Mouse (Mus musculus) neural tube, embryonic 13.5 days (tissue): ENCODE measurements around the gene Arsk. TPM values are rescaled to one million over a fixed set of nuclear protein-coding genes. Genes with fewer than 3 reads are reported as not detected.

ENCODE experiments used
- ATAC-seq: fragments of 200-750 bp; cut with Nextera tagmentation; 2 replicates; pipeline ENCODE4 v1.8.0; 2017; ENCODE audit warnings: low read depth, mild to moderate bottlenecking, moderate TSS enrichment, moderate library complexity
- H3K27ac ChIP-seq: fragments of 300-500 bp; sonication (generic); replicated peaks from 2 replicates; pipeline ENCODE4 v1.5.1; 2015; ENCODE audit warnings: moderate library complexity, mild to moderate bottlenecking, inconsistent platforms
- H3K27me3 ChIP-seq: fragments of 300-500 bp; sonication (generic); 2 replicates; pipeline ENCODE4 v1.6.1; 2015; ENCODE audit warnings: mild to moderate bottlenecking, inconsistent platforms
- H3K36me3 ChIP-seq: fragments of 300-500 bp; sonication (generic); 2 replicates; pipeline ENCODE4 v1.6.1; 2015; ENCODE audit warnings: mild to moderate bottlenecking, inconsistent platforms
- H3K4me1 ChIP-seq: fragments of 300-500 bp; sonication (generic); replicated peaks from 2 replicates; pipeline ENCODE4 v1.6.1; 2015; ENCODE audit warnings: inconsistent platforms
- H3K4me2 ChIP-seq: fragments of 300-500 bp; sonication (generic); 2 replicates; pipeline ENCODE4 v1.6.1; 2015; ENCODE audit warnings: inconsistent platforms, mild to moderate bottlenecking, moderate library complexity
- H3K4me3 ChIP-seq: fragments of 300-500 bp; sonication (generic); 2 replicates; pipeline ENCODE4 v1.5.1; 2015; ENCODE audit warnings: mild to moderate bottlenecking, inconsistent platforms
- H3K9ac ChIP-seq: fragments of 300-500 bp; sonication (generic); 2 replicates; pipeline ENCODE4 v1.6.1; 2015; ENCODE audit warnings: moderate library complexity, mild to moderate bottlenecking, inconsistent platforms
- H3K9me3 ChIP-seq: fragments of 300-500 bp; sonication (generic); 2 replicates; pipeline ENCODE4 v1.6.1; 2016; ENCODE audit warnings: inconsistent platforms
- WGBS: fragments of 180-500 bp; shearing (Covaris S2); methylation state at CpG from one replicate; pipeline ENCODE4 v1.1.7; 2015; 5-methylcytosine and 5-hydroxymethylcytosine counted together
- polyA plus RNA-seq: library from polyadenylated mRNA; unstranded; fragments of >200 nt; fragmentation: Nextera tagmentation; extraction: Ambion mirVana; gene quantifications from 2 replicates; pipeline ENCODE4 v1.2.1, GENCODE M21; 2015

The Arsk gene
- polyA plus RNA-seq, 1 experiment from 2014 or later, result 4.0 TPM

- 93% methylated on average over 3 of the region's 3 CpGs for WGBS
These were observed 35.9 kb downstream of the Arsk start for GRCm38 (mm10) chr13:76062569-76062968.

GRCm38 (mm10) chr13:76062126-76062525, 36.3 kb downstream of the Arsk start:
- H3K4me2 ChIP-seq, result no peak overlapping the region
- H3K27ac ChIP-seq, result no peak overlapping the region
- no peak overlapping the region for H3K9ac ChIP-seq
- H3K4me3 ChIP-seq, result no peak overlapping the region
- 90% methylated on average over 3 of the region's 3 CpGs for WGBS
- ATAC-seq, result no peak
- H3K4me1 ChIP-seq, result no peaks in the 10 kb centered on the region
- 0 out of 2 replicates have a peak, but pooled peaks cover 10% of the 10 kb centered on the region for H3K36me3 ChIP-seq
- no peaks in the 10 kb centered on the region for H3K9me3 ChIP-seq
- peaks cover 15% of the 10 kb centered on the region for H3K27me3 ChIP-seq

More at GRCm38 (mm10) chr13:76062569-76062968, 35.9 kb downstream of the Arsk start:
- Histone ChIP-seq H3K4me2 (no peak overlapping the region), H3K36me3 (0 out of 2 replicates have a peak, but pooled peaks cover 10% of the 10 kb centered on the region), H3K4me3 (no peak overlapping the region), H3K27ac (no peak overlapping the region), H3K9me3 (no peaks in the 10 kb centered on the region), H3K27me3 (peaks cover 10% of the 10 kb centered on the region), H3K9ac (no peak overlapping the region), H3K4me1 (no peaks in the 10 kb centered on the region)
- ATAC-seq, result no peak

- no peak overlapping the region for H3K27ac ChIP-seq
- no peak overlapping the region for H3K9ac ChIP-seq
- peaks cover 19% of the 10 kb centered on the region for H3K4me1 ChIP-seq
- H3K36me3 ChIP-seq, result 0 out of 2 replicates have a peak, but pooled peaks cover 5% of the 10 kb centered on the region
- no peak overlapping the region for H3K4me3 ChIP-seq
- no peaks in the 10 kb centered on the region for H3K9me3 ChIP-seq
- no peak overlapping the region for H3K4me2 ChIP-seq
- WGBS, result 96% methylated on average over 4 of the region's 4 CpGs
- ATAC-seq, result no peak
- peaks cover 39% of the 10 kb centered on the region for H3K27me3 ChIP-seq
These were observed 38.9 kb downstream of the Arsk start for GRCm38 (mm10) chr13:76059591-76059990.

DNA sequence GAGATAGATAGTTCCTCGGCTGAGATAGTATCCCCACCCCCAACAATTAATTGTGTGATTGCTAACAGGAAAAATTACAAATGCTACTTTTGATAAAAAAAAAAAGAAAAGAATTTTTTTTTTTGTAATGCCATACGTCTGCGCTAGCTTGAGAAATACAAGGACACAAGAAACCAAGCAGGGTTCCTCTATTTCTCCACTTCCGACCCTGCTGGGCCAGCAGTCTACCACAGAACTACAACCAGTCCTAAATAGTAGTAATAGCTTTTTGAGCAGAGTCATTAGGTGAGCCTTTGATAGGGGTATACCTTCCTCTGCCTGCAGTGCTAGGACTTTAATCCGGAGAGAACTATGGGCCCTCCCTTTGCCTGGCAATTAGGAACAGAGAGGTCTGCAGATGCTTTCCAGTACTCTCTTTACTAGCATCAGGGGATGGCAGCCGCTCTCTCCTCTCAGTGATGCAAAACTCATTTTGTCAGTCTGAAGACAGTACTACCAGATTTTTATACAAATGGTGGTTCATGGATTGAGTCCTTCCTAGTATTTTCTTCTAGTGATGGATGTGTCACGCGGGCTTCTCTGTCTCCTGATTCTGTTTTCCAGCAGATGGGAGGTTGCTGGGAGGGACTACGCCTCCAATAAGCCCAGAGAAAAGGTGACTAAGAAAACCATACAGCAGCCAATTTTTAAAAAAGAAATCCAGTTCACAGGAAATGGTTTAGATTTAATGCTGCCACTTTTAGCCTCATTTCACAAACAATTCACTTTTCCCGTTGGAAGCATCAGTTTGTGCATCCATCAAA, 41.0 kb downstream of the Arsk start:
- WGBS, result 63% methylated on average over 10 of the region's 10 CpGs
- Histone ChIP-seq H3K27me3 (peaks cover 54% of the 10 kb centered on the region), H3K27ac (no peak overlapping the region), H3K4me3 (no peak overlapping the region), H3K36me3 (0 out of 2 replicates have a peak, but pooled peaks cover 2% of the 10 kb centered on the region), H3K9me3 (no peaks in the 10 kb centered on the region), H3K9ac (no peak overlapping the region), H3K4me1 (peaks cover 19% of the 10 kb centered on the region), H3K4me2 (peak overlapping the region; percentile 99)
- ATAC-seq, result no peak

GRCm38 (mm10) chr13:76056896-76057266, 41.6 kb downstream of the Arsk start, which contains the start of gene Gpr150:
TSS of gene Gpr150 (minus strand) at chr13:76056996.
- Histone ChIP-seq H3K36me3 (no peaks in the 10 kb centered on the region), H3K27me3 (peaks cover 54% of the 10 kb centered on the region), H3K9me3 (no peaks in the 10 kb centered on the region), H3K4me2 (peak within 1 kb of the TSS; percentile 99), H3K4me3 (peak within 1 kb of the TSS; percentile 58), H3K27ac (peak within 1 kb of the TSS; percentile 28; the same call in 1 of the 2 replicates), H3K9ac (peak within 1 kb of the TSS; percentile 73), H3K4me1 (peaks cover 19% of the 10 kb centered on the region)
- ATAC-seq, result no peak
- 17% methylated on average over 10 of the region's 10 CpGs for WGBS

GRCm38 (mm10) chr13:76056261-76056724, 42.2 kb downstream of the Arsk start:
- H3K27me3 ChIP-seq, result peaks cover 54% of the 10 kb centered on the region
- H3K9me3 ChIP-seq, result no peaks in the 10 kb centered on the region
- WGBS, result 1% methylated on average over 34 of the region's 34 CpGs
- H3K9ac ChIP-seq, result peak overlapping the region; percentile 73
- H3K4me2 ChIP-seq, result peak overlapping the region; percentile 99
- peak; percentile 95 for ATAC-seq
- peaks cover 19% of the 10 kb centered on the region for H3K4me1 ChIP-seq
- H3K36me3 ChIP-seq, result no peaks in the 10 kb centered on the region
- peak overlapping the region; percentile 28; the same call in 1 of the 2 replicates for H3K27ac ChIP-seq
- peak overlapping the region; percentile 58 for H3K4me3 ChIP-seq

DNA sequence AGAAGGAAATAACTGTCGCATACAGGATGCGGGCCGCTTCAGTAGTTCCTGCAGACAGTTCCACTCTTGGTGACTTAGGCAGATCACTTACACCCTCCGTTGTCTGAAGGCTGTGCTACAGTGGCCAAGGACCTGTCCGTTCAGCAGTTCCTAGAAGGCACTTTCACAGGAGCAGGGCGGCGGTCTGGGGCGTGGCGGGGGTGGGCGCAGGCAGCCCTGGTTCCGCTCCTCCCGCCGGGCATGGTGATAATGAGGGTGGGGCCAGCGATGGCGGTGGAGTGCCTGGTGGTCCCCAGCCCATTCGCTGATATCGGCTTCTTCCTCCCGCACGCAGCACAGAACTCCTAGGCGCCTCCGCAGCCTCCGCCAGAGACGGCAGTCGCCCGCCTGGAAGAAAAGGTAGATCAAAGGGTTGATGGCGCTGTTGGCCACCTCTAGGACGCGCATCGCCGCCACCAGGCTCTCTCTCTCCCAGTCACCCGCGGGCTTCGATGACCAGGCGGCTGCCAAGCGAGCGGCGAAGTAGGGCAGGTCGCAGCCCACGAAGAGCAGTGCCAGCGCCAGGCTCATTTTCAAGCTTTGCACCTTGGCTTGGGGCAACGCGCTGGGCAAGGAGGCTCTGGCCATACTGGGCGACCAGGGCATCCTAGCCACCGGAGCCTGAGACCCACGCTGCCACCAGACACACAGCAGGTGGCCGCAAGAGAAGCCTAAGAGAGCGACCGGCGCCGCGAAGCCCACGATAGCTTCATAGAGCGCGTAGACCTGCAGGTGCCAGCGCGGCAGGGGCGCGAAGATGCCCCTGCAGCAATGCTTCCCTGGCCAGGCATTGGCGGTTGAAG, 42.8 kb downstream of the Arsk start:
- H3K9ac ChIP-seq, result peak overlapping the region; percentile 73
- H3K36me3 ChIP-seq, result no peaks in the 10 kb centered on the region
- H3K4me1 ChIP-seq, result peaks cover 19% of the 10 kb centered on the region
- 1% methylated on average over 59 of the region's 59 CpGs for WGBS
- H3K4me2 ChIP-seq, result peak overlapping the region; percentile 99
- peak overlapping the region; percentile 58 for H3K4me3 ChIP-seq
- H3K27ac ChIP-seq, result peak overlapping the region; percentile 28; the same call in 1 of the 2 replicates
- H3K27me3 ChIP-seq, result peaks cover 54% of the 10 kb centered on the region
- H3K9me3 ChIP-seq, result no peaks in the 10 kb centered on the region
- ATAC-seq, result peak; percentile 76

DNA sequence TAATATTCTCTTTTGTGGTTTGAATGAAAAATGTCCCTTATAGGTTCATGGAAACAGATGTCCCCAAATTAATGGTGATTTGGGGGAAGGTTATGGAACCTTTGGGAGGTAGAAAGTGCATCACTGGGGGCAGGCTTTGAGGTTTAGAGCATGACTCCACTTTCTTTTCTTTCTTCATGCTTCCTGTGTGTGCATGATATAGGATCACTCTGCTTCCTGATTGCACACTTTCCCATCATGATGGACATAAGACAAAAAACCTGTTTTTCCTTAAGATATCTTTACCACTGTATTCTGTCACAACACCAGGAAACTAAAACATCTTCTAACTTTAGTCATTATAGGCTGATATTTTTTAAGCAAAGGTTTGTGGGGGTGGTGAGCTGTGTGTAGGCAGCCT, 53.5 kb downstream of the Arsk start:
- Histone ChIP-seq H3K27ac (no peak overlapping the region), H3K27me3 (no peaks in the 10 kb centered on the region), H3K4me2 (no peak overlapping the region), H3K4me1 (no peaks in the 10 kb centered on the region), H3K9me3 (no peaks in the 10 kb centered on the region), H3K4me3 (no peak overlapping the region), H3K36me3 (no peaks in the 10 kb centered on the region), H3K9ac (no peak overlapping the region)
- no peak for ATAC-seq

DNA sequence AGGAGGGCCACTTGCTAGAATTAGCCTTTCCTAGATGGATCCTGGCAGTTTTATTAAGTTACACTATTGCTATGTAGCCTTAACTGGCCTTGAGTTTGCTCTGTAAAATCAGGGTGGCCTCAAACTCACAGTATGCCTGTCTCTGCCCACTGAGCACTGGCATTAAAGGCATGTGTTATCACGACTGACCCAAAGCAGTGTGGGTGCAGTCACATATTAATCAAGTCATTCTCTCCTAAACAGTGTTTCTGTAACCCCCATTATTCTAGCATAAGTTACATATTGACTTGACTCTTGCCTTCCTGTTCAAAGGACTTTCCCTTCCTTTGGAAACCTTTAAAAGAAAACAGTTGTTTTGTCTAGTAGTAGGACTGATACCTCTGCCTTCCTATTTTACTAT, 56.0 kb downstream of the Arsk start:
- Histone ChIP-seq H3K4me2 (no peak overlapping the region), H3K4me1 (no peaks in the 10 kb centered on the region), H3K9ac (no peak overlapping the region), H3K27me3 (no peaks in the 10 kb centered on the region), H3K27ac (no peak overlapping the region), H3K9me3 (no peaks in the 10 kb centered on the region), H3K36me3 (no peaks in the 10 kb centered on the region), H3K4me3 (no peak overlapping the region)
- ATAC-seq, result no peak
- 56% methylated on average over 1 of the region's 1 CpGs for WGBS

DNA sequence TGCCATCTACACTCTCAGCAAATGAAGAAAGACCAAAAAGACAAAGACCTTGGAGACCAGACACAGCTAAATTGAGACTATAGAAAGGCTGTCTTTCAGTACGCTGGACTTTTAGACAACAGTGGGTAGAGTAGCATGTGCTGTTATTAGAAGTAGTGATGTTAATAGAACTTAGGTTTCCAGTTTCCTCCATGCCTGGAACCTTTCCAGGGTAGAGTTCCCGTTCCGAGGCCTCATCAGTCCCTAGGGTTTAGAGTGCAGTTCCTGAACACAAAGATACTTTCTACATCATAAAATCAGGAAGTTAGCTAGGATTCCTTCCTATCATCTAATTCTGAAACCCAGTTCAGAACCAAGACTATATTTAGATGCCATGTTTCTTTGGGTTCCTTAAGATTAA, 73.9 kb downstream of the Arsk start:
- Histone ChIP-seq H3K9ac (no peak overlapping the region), H3K4me2 (no peak overlapping the region), H3K9me3 (no peaks in the 10 kb centered on the region), H3K4me1 (no peaks in the 10 kb centered on the region), H3K27me3 (no peaks in the 10 kb centered on the region), H3K27ac (no peak overlapping the region), H3K4me3 (no peak overlapping the region), H3K36me3 (no peaks in the 10 kb centered on the region)
- no peak for ATAC-seq
- 78% methylated on average over 3 of the region's 3 CpGs for WGBS

DNA sequence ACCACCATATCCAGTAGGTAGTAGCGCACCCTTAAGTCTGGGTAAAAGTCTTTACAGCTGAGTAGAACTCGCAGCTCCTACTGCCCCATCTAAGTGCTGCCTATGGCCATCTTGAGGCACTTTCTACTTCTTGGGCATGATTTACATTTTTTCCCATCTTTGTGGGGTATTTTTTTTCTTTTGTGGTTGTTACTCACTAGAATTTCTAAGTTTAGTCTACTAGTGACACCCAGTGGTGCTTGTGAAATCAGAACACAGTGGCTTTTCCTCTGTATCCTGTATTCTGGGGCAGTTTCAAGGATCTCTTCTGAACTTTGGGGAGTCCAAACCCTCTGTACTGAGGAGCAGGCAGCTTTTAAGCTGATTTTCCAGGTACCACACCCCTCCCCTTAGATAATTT, 76.7 kb downstream of the Arsk start:
- Histone ChIP-seq H3K27ac (no peak overlapping the region), H3K27me3 (no peaks in the 10 kb centered on the region), H3K9ac (no peak overlapping the region), H3K4me2 (no peak overlapping the region), H3K36me3 (no peaks in the 10 kb centered on the region), H3K4me3 (no peak overlapping the region), H3K9me3 (no peaks in the 10 kb centered on the region), H3K4me1 (peaks cover 14% of the 10 kb centered on the region)
- WGBS, result 91% methylated on average over 2 of the region's 2 CpGs
- ATAC-seq, result no peak

DNA sequence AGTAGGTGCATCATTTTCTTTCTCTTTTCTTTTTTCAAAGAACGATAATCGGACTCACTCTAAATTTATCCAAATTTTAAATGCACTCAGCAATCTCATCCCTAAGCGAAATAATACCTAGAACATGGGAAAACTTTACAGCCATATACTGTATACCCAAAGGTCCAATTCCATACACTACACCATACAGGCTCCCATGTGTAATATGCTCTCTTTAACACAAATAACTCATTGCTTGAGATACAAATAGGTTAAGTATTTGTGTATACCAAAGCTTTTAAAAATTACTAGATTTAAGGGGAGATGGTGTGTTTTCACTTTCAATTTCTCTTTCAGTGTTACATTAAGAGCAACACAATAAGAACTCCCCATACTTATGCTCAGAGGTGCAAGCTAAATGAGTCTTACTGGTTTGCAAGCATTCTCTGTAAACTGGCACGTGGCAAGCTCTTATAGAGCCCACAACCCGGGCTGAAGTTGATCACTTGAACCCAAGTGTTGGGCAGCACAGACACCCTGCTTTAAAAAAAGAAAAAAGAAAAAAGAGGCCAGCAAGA, 79.5 kb downstream of the Arsk start:
- WGBS, result 48% methylated on average over 5 of the region's 5 CpGs
- Histone ChIP-seq H3K27me3 (no peaks in the 10 kb centered on the region), H3K9me3 (no peaks in the 10 kb centered on the region), H3K9ac (peak overlapping the region; percentile 55), H3K27ac (peak overlapping the region; percentile 95), H3K36me3 (no peaks in the 10 kb centered on the region), H3K4me1 (peaks cover 15% of the 10 kb centered on the region), H3K4me2 (peak overlapping the region; percentile 67), H3K4me3 (peak overlapping the region; percentile 56)
- ATAC-seq, result peak; percentile 70
